Mouse (Mus musculus): ENCODE measurements around the gene Rapgef3.

DNA sequence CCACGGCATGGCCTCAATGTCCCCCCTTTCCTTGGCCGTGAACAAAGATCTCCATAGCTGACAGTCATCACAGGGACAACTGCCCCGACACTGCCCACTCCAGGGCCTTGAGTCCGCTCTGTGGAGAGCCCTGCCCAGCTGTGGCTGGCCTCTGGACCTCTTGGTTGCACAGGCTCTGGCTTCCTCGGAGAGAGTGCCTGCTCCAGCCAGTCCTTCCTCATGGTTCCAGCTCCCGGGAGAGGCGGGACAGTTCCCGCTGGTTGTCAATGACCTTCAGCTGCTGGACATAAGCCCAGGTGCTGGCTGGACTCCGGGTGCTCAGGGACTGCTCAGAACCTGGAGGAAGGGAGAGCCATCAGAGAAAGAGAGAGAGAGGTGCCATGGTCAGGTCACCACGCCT, 22.4 kb downstream of the Rapgef3 start:
- TF ChIP-seq EP300 (IDR thresholded peaks at IDR 0.05) (no peak), CTCF (IDR thresholded peaks at IDR 0.05) (no peak)

All from lung, postnatal 0 days (tissue).